Mouse (Mus musculus) yolk sac, embryonic 10.5 days (tissue): ENCODE data around the gene Cnnm2.

ENCODE experiments used
- DNase-seq: peaks from one replicate; pipeline ENCODE4 v3.0.0-alpha.2; 2017; ENCODE audit warnings: low spot score

Gene Cnnm2

DNA sequence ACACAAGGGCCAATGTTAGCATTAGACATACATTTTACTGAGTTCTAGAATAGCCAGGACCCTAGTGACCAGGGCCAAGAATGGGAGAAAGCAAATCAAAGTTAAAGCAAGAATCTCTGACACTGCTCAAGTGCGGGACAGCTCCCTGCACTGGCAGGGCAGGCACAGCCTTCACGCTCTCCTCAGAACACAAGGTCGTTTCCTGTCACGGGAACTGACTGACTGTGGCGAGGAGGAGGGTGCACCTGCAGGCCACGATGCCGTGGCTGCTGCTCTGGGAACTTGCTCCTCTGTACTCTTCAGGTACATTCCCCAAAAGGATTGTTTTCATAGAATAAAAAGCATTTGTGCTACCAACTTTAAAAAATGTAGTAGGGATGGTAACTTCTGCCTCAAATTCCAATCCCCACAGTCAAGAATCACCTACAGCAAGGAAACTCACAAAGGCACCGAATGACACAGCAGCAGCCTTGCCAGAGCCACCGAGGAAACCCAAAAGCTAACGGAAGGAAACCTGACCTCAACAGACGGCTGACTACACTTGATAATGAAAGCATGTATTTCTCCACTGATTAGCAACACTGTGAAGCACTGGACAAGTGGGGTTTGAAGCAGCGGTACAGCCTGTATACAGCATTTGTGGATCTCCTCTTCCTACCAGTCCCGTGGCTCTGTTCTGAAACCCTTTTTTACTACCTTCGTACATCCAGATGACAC lies 126.6 kb downstream of the Cnnm2 start:
- DNase-seq, result no peak

- DNase-seq, result no peak
Observed at GRCm38 (mm10) chr19:46889666-46890065, 128.3 kb downstream of the Cnnm2 start.

DNA sequence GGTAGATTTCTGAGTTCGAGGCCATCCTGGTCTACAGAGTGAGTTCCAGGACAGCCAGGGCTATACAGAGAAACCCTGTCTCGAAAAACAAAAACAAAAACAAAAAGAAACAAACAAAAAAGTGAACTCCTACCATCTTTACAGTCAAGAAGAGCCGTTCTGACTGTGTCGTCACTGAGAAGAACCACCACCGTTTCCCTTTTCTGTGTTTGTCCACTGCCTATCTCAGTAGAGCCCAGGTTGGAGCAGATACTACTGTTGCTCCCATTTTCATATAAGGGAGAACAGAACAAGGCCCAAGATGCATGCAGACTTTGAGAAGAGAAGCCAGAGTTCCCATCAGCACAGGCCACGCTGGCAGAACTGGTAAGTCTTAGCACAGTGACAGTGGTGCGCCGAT lies 129.3 kb downstream of the Cnnm2 start:
- no peak for DNase-seq

GRCm38 (mm10) chr19:46892856-46893255 lies 131.5 kb downstream of the Cnnm2 start:
- no peak for DNase-seq

GRCm38 (mm10) chr19:46893484-46893883 lies 132.1 kb downstream of the Cnnm2 start:
- DNase-seq, result no peak

GRCm38 (mm10) chr19:46897135-46897534 lies 135.7 kb downstream of the Cnnm2 start:
- DNase-seq, result no peak

GRCm38 (mm10) chr19:46898222-46898621 lies 136.8 kb downstream of the Cnnm2 start:
- no peak for DNase-seq

- no peak for DNase-seq
Observed at GRCm38 (mm10) chr19:46899306-46899705, 137.9 kb downstream of the Cnnm2 start.

GRCm38 (mm10) chr19:46899871-46900270 lies 138.5 kb downstream of the Cnnm2 start:
- no peak for DNase-seq

GRCm38 (mm10) chr19:46900786-46901185 lies 139.4 kb downstream of the Cnnm2 start:
- no peak for DNase-seq

GRCm38 (mm10) chr19:46901323-46901722 lies 139.9 kb downstream of the Cnnm2 start:
- no peak for DNase-seq

DNA sequence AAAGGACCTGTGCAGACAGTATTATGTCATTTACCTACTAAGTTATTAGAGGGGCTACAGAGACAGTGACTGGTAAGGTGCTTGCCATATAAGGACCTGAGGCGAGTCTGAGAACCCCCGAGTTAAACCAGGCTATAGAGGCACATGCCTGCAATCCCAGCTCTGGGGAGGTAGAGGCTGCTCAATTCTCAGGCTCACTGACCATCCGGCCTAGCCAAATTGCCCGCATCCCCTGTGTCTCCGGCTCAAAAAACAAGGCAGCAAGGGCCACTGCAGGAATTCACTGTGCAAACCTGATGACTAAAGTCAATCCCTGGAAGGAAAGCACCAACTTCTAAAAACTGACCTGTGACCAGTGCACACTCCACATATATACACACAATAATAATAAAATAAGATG lies 142.0 kb downstream of the Cnnm2 start:
- no peak for DNase-seq

DNA sequence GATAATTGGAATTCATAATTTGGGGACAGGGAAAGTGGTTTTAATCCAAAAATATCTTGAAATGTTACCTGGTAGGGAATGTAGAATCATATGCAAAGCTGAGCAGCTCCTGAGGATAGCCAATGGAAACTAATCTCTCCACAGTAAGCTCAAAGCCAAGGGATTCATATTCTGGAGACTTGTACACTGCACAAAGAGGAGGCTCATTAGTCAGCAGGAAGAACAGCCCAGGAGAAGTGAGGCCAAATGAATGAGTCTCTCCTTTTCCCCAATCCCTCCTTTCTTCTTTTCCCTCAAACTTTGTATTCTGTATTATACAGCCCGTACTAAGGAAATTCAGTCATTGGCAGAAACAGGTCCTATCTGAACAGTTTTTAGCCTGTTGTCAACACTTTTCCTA lies 143.5 kb downstream of the Cnnm2 start:
- no peak for DNase-seq

DNA sequence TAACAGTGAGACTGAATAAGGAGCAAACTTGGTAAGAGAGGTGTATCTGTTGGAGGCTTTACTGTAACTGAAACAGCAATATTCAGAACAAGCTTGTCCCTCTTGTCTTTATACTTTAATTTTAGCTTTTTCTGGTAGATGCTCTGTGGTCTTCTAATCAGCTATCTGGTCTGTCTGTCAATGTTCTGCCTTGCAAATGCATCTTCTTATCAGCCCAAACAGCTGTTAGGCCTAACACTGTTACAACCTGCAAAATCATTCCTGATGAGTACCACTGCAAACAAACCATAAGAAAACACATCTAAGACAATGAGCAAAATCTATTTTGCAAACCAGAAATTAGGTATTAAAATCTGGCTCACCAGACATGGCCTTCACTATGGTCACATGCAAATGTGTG lies 144.0 kb downstream of the Cnnm2 start:
- no peak for DNase-seq

DNA sequence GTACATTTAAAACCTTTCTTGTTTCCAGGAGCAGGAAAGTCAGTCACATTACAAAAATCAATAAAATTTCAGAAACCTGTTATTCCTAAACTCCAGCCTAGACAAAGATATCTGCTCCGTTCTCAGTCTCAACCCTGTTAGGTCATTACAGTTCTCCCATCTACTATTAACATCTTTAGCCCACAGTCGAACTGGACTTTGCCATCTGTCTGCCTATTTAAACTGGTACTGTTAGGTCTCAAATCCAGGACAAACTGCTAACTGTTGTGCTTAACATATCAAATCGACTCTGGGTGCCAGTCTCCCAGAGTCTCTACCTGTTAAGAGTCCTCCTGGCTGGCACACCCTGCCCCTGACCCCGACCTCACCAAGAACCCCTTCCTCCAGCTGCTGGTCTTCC lies 144.6 kb downstream of the Cnnm2 start:
- DNase-seq, result no peak

- DNase-seq, result no peak
Observed at GRCm38 (mm10) chr19:46908207-46908606, 146.8 kb downstream of the Cnnm2 start.

GRCm38 (mm10) chr19:46908977-46909376 lies 147.6 kb downstream of the Cnnm2 start:
- DNase-seq, result no peak

DNA sequence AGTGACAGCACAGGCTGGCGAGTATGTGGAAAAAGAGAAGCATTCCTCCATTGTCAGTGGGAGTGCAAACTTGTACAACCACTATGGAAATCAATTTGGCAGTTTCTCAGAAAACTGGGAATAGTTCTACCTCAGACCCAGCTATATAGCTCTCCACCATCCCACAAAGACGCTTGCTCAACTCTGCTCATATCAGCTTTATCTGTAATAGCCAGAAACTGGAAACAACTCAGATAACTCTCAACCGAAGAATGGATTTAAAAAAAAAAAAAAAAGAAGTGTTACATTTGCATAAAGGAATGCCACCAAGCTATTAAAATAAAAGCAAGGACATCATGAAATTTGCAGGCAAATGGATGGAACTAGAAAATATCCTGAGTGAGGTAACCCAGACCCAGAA lies 150.1 kb downstream of the Cnnm2 start:
- DNase-seq, result no peak

DNA sequence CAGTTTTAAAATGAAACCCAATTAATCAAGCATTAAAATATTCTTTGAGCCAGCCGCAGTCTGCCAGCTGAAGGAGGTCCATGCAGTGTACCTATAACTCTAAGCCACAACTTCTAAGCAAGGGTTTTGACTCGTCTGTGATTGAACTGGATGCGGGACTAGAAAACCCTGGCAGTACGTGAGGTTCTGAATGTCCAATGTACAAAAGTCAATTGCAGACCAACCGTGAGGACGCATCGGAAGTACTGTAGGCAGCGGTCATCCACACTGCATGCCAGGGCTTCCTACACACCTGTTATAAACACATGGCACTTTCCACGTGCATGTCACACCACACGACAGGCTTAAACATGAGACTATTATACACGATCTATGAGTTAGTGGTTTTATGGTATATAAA lies 152.2 kb downstream of the Cnnm2 start:
- no peak for DNase-seq

GRCm38 (mm10) chr19:46915406-46916080 lies 154.1 kb downstream of the Cnnm2 start:
- DNase-seq, result no peak

- no peak for DNase-seq
Observed at GRCm38 (mm10) chr19:46920571-46920970, 159.2 kb downstream of the Cnnm2 start.

GRCm38 (mm10) chr19:46926357-46926756 lies 165.0 kb downstream of the Cnnm2 start:
- DNase-seq, result no peak

DNA sequence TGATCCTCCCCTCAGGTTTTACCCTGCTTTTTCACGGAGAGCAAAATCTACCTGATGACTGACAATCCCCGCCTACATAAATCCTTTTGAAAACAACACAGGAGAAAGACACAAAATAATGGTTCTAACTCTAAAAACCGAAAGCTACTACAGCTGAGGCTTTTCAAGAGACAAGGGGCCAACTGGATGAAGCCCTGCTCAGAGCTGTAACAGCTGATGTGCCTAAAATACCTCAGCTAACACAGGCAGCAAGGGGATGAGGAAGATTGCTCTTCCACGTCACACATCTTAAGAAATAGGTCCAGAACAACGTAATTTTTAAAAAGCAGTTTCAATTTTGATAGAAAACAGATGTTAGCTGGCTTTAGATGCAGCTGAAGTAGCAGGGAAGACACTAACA lies 165.6 kb downstream of the Cnnm2 start:
- no peak for DNase-seq

DNA sequence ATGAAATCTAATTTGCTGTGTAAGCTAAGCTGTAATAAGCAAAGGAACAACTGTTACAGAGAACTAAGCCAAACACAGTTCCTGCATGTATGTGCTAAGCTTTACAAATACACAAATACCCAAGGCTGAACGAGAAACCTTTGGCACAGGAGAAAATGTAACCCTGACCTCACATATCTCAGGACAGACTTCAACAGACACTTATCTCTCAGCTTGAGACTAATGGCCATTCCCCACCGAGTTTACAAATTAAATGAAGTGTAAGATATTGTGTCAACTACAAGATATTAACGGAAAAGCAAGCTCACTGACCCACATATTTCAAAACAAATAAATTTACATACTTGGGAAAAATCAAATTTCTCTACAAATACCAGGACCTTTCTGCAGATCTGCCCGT lies 166.7 kb downstream of the Cnnm2 start:
- DNase-seq, result no peak
